Mouse (Mus musculus): Measurements from ENCODE around the gene Rlbp1. TPM values are rescaled to one million over a fixed set of nuclear protein-coding genes. Genes with fewer than 3 reads are reported as not detected.

The Rlbp1 gene
- total RNA-seq, 2 experiments from 2014 or later: not detected

DNA sequence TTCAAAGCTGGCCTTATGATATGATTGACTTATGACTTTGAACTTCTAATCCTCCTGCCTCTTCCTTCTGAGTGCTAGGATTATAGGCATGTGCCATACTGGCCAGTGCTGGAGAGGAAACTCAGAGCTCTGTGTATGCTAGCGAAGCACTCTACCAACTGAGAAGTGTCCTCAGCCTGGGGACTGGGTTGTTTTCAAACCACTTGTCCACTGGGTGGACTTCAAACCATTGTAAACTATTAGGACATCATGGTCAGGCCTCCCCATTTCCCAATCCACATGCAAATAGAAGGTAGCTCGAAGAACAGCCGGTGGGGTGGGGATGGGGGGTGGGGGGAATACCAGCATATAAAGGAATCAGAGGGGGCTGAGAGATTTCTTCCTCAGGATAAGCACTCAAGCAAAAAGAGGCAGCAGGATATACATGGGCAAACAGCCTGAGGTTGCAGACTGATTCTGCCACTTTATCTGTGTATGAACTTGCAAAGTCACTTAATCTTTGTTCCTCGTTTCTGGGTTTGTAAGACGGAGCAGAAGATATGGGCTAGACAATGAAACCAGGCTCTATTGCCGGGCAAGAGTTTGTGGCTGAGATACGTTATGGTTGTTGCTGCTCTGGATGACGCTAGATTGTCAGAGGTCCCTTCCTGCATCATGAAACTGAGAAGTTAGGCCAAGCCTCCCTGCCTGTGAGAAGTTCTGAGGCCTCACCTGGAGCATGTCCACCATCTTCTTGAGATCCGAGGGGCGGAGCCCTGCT, 10.2 kb downstream of the Rlbp1 start:
- peak; percentile 49 for ATAC-seq (ENCODE audit: poor library complexity, severe bottlenecking)

DNA sequence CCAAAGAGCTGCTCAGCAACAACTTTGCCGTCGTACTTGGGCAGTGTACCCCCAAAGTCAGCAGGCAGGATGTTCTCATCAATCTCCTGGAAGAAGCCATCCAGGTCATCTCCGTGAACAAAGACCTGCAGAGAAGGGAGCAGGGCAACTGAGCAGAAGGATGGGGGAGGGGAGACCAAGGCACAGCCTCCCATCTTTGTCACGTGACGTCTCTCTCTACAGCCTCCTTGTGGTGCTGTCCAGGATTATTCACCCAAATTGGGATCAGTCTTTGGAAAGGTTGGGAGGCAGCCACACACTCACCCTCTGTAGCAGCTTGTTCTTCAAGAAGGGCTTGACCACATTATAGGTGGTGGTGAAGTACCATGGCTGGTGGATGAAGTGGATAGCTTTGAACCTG, 11.3 kb downstream of the Rlbp1 start:
- no peak for ATAC-seq (ENCODE audit: poor library complexity, severe bottlenecking)

DNA sequence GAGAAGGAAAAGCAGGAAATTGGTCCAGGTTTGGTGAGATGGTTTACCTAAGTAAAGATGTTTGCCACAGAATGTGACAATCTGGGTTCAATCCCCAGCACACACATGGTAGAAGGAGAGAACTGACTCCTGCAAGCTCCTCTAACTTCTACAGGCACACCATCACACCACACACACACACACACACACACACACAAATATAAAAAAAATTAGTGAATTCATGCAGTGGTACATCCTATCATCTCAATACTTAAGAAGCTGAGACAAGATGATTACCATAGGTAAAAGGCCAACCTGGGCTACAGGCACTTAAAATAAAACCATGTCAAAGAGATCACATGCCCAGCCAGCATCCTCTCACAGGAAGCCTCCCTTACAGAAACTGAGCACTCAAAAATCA, 12.8 kb downstream of the Rlbp1 start:
- no peak for ATAC-seq (ENCODE audit: poor library complexity, severe bottlenecking)

DNA sequence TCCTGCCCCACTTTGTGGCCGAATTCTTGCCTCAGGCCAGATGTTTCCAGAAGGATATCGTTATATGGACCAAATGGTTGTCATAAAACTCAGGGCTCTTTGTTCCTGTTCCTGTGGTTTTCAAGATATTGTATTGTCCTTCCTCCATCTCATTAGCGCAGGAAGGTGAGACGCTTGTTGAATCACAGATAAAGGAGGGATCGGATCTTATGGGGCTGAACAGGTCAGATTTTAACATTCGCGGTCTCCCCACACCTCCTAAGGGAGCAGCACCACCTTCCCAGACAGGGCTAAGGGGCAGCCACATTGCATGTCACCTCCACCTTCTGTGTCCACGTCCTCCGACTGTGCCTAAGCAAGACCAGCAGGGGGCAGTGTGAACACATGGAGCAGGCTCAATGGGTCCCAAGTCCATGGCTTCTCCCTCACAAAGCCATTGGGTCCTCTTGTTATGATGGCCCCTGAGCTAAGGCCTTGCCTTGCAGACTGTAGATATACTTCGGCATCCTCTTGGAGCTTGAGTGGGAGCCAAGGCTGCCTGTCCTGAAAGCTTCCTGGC, 15.4 kb downstream of the Rlbp1 start:
- ATAC-seq (ENCODE audit: poor library complexity, severe bottlenecking): peak; percentile 94

DNA sequence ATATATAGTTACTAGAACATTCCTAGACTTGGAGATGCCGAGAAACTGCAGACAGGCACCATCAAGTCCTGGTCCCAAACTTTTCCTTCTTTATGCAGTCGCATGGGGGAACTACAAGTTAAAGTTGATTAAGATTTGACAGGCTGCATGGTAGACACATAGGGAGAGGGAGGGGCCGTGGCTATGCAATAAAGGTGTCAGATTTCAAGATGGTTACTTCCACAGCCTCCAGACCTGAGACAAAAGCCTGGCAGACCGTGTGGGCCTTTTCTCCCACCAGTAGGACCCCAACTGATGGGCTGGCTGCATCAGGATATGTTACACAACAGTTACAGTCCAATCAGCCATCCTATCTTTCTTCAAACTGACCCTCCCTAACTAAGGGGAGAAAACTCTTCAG, 17.4 kb downstream of the Rlbp1 start:
- ATAC-seq (ENCODE audit: poor library complexity, severe bottlenecking): no peak

DNA sequence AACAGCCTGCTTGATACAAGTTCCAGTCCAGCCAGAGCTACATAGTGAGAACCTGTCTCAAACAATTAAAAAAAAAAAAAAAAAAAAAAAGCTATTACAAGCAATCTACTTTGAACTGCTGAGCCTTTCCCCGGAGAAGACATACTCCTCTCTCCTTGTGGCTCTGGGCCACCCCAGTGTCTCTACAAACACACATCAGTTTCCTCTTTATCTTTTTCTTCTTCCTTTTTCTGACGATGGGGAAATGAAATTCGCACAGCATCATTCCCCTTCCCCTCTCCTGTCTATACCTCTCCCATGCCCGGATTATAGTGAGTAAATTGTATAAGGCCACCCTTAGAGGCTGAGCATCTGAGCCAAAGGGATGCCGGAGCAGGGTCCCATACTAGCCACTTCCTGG, 18.2 kb downstream of the Rlbp1 start:
- peak; percentile 74 for ATAC-seq (ENCODE audit: poor library complexity, severe bottlenecking)

DNA sequence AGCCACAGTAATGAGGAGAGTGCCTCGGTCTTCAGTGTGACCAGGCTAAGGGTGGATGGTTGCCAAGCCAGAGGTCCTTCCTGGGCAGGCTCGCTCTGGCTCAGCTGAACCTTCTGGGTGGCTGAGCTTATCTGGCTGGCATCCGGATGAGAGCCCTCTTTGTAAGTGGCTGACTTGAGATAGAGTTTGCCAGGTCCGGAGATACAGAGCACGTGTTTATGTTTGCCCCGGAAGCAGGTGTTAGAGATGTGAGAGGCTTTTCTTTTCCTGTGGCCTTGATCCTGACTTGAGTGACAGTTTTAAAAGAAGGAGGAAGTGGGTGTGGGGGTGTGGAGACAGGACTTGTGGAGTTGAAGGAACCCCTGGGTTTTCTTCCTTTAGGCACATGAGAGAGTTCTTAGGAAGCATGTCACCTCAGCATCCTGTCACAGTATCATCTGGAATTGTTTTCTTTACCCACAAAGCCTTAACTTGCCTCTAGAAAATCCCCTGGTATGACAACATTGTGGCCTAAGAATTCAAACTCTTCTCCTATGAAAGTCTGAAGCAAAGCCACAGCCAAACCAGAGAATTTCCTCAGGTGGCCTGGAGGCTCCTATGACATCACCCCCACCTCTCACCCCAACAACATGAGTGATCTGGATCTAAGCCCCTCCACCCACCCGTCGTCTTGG, 23.3 kb downstream of the Rlbp1 start:
- ATAC-seq (ENCODE audit: poor library complexity, severe bottlenecking): peak; percentile 61

DNA sequence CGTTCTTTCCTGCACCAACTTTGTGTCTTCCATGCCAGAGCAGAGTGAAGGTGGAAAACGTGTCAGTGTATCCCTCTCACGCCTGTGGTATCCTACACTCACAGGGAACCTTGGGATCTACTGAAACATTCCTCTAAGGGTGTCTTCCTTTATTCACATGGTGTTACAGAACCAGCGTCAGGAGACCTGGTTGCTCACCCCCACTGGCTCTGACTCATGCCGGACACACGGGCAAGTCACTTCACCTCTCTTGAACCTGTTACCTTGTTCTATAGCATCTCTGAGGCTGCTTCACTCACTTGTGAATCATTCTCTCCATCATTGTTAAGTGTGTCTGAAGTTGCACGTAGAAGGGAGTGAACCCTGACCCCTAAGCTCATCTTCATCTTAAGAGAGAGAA, 24.0 kb downstream of the Rlbp1 start:
- no peak for ATAC-seq (ENCODE audit: poor library complexity, severe bottlenecking)

DNA sequence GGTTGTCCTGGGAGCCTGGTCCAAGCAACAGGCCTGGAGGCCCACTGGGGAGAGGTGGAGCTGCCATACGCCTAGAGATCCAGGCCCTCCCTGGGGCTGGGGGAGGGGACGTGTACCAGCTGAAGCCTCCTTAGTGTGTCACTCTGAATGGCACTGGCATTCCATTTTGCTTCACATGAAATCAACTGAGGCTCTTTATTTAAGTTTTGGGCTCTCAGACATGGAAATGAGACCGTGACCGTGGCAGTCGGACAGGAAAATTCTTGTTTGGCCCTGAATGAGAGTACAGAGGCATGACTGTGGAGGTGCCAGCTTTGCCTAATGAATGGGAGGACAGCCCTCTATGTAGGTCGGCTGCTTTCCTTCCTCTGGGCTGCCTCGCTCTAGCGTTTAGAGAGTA, 24.6 kb downstream of the Rlbp1 start:
- no peak for ATAC-seq (ENCODE audit: poor library complexity, severe bottlenecking)

DNA sequence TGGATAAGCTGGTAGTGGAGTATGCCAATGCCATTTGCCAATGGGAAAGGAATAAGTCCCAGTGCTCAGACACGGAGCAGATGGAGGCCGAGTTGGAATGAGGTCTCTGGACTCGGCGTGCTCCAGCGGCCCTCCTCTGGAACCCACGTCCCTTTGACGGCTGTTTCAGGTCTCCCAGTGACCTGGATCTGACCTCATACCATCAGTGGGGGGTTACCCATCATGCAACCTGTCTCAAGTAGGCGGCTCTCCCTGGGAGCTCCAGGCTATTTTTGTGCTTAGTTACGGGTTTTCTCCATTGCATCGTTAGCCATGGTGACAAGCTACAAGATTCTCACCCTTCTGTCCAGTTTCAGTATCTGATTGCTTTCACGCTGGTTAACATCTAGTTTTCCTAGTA, 26.8 kb downstream of the Rlbp1 start:
- ATAC-seq (ENCODE audit: poor library complexity, severe bottlenecking): no peak

DNA sequence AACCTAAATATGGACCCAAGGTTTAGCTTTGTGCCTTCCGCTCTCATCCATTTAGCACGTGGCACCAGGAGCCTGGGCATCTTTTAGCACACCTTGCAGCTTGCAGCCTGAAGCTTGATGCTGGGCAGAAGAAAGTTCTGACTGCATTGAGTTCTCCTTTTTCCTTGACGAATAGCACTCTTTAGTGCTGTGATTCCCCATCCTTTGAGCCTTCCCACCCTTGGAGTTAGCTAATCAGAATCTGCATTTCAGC, 27.7 kb downstream of the Rlbp1 start:
- no peak for ATAC-seq (ENCODE audit: poor library complexity, severe bottlenecking)

DNA sequence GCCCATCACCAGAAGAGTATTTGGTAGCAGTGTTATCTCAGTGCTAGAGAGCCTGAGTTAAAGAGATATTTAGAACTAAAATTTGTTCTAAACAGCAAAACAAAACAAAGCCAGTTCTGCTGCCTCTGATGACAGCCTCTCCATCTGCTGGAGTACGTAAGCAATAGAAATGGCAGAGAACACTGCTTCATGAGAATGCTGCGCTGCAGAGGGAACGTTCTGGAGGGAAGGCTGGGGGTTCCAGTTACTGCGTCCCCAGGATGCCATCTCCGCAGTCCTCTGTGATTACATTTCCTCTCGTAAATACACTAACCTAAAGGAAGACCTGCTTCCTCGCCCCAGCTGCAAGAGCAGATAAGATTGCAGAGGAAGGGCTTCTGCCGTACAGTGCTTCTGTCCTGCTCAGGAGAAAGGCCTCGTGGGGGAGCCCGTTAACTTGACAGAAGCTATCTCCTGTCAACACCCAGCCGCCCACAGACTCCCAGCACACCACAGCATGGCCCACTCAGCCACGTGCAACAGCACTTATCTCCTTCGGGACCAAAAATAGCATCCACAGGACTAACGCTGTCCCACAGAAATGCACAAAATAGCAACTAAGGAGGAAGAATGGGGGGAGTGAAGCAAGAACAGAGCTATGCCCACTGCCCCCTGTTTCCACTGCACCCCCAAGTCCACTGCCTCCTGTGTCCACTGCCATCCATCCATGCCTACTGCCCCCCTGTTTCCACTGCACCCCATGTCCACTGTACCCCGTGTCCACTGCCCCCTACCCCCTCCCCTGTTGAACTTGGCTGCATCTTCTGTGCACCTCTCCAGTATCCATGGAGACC, 28.3 kb downstream of the Rlbp1 start:
- ATAC-seq (ENCODE audit: poor library complexity, severe bottlenecking): no peak

DNA sequence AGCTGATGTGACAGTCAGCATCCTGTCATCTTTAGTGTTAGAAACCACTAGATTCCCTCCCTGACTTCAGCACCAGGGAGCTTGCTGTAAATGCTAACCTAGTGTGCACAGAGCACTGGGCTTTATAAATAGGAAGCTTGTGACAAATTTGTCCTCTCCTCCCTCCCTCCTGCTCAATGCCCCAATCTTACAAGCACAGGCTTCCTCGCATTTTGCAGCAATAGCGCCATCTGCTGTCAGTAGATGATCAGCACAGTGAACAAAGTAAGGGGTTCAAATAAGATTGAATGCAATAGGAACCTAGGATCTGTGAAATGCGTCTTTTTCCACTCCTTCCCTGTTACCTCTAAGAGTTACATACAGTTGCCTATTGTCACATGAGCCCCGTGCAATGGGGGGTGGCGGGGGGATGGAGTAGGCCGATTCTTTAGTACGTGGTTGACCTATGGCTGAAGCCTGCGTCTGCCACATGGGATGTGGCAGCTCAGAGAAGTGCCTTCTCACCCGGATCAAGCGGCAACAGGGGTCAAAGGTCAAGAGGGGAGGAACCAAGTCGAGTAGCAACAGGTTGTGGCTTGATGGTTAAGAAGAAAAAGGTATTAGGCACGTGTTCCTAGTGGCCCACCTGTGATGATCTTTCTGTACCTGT, 37.0 kb downstream of the Rlbp1 start:
- ATAC-seq (ENCODE audit: poor library complexity, severe bottlenecking): peak; percentile 70

DNA sequence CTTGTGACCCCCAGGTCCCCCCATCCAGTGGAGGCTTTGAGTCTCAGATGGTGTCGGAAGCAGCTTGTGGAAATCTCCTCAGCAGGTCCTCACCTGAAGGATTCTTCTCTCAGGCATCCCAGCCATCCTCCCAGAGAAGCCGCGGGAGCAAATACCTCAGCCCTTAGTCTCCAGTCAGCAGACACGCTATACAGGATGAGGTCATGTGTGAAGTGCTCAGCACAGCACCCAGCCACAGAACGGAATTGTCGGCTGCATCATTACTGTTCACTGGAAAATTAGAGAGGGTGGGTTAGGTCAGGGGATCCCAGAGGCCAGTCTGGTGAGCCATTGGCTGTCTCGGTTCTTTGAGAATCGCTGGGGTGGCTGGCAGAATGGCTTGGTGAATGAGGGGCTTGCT, 38.0 kb downstream of the Rlbp1 start:
- no peak for ATAC-seq (ENCODE audit: poor library complexity, severe bottlenecking)

DNA sequence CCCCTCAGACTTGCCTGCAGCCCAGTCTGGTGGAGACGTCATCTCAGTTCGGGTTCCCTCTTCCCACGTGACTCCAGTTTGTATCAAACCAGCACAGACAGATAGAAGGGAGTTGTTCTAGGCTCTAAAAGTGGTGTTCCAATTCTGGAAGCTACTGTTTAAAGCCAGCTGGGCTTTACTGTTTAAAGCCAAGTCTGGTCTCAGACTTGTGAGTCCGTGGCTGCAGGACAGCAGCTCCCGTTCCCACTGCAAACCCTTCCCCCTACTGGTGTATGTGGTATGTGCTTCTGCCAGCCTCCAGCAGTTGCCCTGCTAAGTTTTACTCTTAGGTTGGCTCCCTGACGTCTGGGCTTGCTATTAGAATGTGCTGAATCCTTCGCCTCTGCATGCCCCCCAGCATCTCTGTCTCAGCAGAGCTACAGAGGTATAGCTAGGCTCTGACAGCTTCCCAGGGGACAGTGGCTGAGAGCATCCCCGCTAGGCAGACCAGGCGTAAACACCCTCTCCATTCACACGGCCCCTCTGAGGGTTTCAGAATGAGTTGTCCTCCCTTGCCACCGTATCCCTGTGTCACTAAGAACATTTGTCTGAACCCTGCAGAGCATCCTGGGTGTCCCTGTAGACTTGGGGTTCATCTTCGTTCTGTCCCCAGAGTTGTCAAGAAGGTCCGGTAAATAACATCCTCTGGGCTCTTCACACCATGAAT, 39.6 kb downstream of the Rlbp1 start:
- no peak for ATAC-seq (ENCODE audit: poor library complexity, severe bottlenecking)

DNA sequence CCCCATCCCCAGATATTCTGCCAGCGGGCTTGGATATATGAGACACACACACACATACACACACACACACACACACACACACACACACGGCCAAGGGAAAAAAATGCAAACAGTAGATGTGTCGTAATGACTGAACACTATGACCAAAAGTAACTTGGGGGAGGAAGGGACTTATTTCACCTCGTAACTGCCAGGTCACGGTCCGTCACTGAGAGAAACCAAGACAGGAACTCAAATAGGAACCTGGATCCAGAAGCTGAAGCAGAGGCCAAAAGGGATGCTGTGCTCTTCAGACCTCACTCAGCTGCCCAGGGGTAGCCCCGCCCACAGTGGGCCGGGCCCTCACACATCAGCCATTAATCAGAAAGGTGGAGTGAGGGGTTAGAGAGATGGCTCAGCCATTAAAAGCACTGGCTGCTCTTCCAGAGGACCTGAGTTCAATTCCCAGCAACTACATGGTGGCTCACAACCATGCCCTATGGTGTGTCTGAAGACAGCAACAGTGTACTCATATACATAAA, 40.2 kb downstream of the Rlbp1 start:
- peak; percentile 74 for ATAC-seq (ENCODE audit: poor library complexity, severe bottlenecking)

DNA sequence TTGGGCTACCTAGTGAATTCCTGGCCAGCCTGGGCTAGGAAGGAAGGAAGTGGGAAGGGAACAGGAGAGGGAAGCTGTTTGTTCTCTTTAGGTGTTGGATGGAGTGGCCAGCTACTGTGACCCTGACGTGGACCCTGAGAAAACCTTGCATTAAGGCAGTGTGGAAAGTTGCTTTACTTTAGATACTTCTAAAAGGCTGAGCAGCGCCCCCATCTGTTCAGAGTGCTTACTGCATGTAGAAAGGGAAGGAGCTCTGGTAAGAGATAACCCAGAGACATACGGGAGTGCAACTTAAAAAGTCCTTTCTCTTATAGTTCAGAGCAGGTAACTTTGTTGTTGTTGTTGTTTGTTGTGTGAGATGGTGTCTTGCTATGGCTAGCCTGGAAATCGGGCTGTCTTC, 40.9 kb downstream of the Rlbp1 start:
- ATAC-seq (ENCODE audit: poor library complexity, severe bottlenecking): peak; percentile 71

DNA sequence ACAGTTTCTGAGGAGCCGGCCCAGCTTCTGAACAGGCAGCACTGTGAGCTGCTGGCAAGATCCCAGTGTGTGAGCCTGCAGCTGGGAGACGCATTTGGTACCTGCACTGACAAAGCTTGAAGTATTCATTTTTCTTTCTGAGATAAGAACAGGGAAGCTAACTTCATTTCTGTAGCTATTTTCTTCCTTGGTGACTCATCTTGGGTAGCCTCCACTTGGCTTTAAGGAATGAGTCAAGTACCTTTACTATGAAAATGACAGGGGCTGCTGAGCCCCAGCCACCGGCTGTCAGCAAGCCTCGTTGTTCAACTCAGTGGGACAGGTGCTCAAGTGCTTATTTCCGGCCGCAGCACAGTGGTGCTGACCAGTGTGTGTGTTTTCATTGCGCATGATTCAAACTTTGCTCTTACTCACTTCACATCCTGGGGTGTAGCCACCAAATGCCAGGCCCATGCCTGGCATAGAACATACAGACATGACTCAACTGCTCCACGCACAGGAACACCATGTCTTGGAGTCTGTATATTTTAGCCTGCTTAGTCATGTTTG, 50.4 kb downstream of the Rlbp1 start:
- ATAC-seq (ENCODE audit: poor library complexity, severe bottlenecking): no peak

DNA sequence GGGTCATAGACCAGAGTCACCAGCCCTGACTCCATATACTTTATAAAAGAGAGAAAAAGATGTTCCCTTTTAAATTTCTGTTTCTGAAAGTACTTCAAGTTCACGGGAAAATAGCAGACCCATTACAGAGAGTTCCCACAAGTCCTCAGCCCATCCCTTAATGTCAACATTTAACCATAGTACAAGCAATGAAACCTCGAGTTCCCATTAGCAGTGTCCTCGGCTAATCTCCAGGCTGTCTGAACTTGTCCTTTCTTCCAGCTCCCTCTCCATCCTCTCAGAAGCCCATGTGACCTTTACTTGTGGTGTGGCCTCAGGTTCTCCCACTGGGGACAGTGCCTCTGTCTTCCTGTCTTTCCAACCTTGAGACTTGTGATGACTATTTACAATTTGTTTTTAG, 53.4 kb downstream of the Rlbp1 start:
- no peak for ATAC-seq (ENCODE audit: poor library complexity, severe bottlenecking)

DNA sequence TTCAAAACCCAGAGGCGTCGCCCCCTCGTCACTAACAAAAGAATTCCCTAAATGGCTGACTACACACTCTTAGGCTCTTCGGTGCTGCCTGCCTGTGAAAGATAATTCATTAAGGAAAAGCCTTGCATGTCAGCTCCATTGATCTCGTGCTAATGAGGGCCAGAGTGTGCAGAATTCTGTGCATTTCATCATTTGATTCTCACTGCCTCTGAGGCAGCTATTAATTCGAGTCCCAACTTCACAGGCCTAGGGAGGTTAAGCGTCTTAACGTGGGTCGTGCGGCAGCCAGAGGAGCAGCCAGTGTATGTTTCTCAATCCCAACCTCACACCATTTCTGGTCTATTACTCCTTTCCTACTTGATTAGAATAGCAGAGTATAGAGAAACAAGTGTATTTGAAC, 55.7 kb downstream of the Rlbp1 start:
- ATAC-seq (ENCODE audit: poor library complexity, severe bottlenecking): no peak
